In genomic region chr14:8030535-8030934, GRCm38 (mm10) we compare ENCODE assay signal across 14 mouse cellular contexts. TPM values are rescaled to one million over a fixed set of nuclear protein-coding genes. Genes with fewer than 3 reads are reported as not detected.
DNase-seq lines count a peak whose midpoint lies in the region; ATAC-seq and TF ChIP-seq lines count a peak whose summit lies in the region.
"Had no signal": no experiment of that assay in that cellular context is flagged by ENCODE, and none has a peak within 500 bp of the region (broad histone marks: within the 10 kb centered on the region; RNA-seq: fewer than 3 reads in every experiment).

No protein-coding gene starts in this region.

- H3K4me1 ChIP-seq in CH12.LX (ENCODE audit: control insufficient read depth in 1 of 2, insufficient read depth in 2 of 2) = peaks cover 15 to 33% of the 10 kb centered on the region in 2 experiments
- H3K4me1 ChIP-seq in forebrain, embryonic 14.5 days (ENCODE audit: control insufficient read depth, insufficient read depth, low read length) = peaks cover 2% of the 10 kb centered on the region; the same call in 1 of the 2 replicates
- H3K4me1 ChIP-seq: embryonic facial prominence, embryonic 12.5 days had no signal

- 67% methylated on average over 4 of the region's 4 CpGs for WGBS in forebrain, embryonic 14.5 days

- TF ChIP-seq EP300 in CH12.LX (IDR thresholded peaks at IDR 0.05; ENCODE audit: low read length) = no peak

- ATAC-seq in forebrain, embryonic 14.5 days = no peak
- ATAC-seq: activated CD4-positive, CD25-positive, alpha-beta regulatory T cell, adult 4 months; forebrain, embryonic 16.5 days had no signal

- H3K4me3 ChIP-seq in gastrocnemius, adult 2 months = no peak overlapping the region
- H3K4me3 ChIP-seq in CH12.LX (replicated peaks in 1 of 3; ENCODE audit: low read depth in 2 of 3, low read length in 2 of 3, poor library complexity in 1 of 3) = no peak overlapping the region
- no peak overlapping the region for H3K4me3 ChIP-seq in forebrain, embryonic 14.5 days (ENCODE audit: low read depth, low read length)
- H3K4me3 ChIP-seq: embryonic facial prominence, embryonic 12.5 days; hindbrain, embryonic 10.5 days had no signal

- no peaks in the 10 kb centered on the region for H3K27me3 ChIP-seq in CH12.LX (replicated peaks)
- no peaks in the 10 kb centered on the region for H3K27me3 ChIP-seq in forebrain, embryonic 14.5 days (replicated peaks; ENCODE audit: control insufficient read depth, insufficient read depth, low read length)
- H3K27me3 ChIP-seq: embryonic facial prominence, embryonic 12.5 days had no signal

- in situ Hi-C loops in CH12.LX (cut with MboI; ENCODE audit: low pct_ligation_motif_present, low pct_unique_long_range_greater_than_20kb, low sequenced_read_pairs) = no loop called here

- intact Hi-C loops in gastrocnemius, adult 2 months (cut with DNase I) = no loop called here

- no peak for TF ChIP-seq RAD21 in CH12.LX (IDR thresholded peaks at IDR 0.05; ENCODE audit: low read depth, low read length)

- no peaks in the 10 kb centered on the region for H3K79me2 ChIP-seq in CH12.LX (replicated peaks; ENCODE audit: control insufficient read depth, extremely low read depth, insufficient read depth, poor library complexity, severe bottlenecking)

- no peak for DNase-seq in gastrocnemius, adult 2 months
- no peak for DNase-seq in gastrocnemius, postnatal 25 days
- no peak for DNase-seq in CH12.LX (ENCODE audit: extremely low read depth)
- DNase-seq in adrenal gland, postnatal 25 days = peak; percentile 36
- DNase-seq in heart, postnatal 4 days = peak; percentile 33
- DNase-seq in forebrain, embryonic 14.5 days (ENCODE audit: low spot score) = no peak
- no peak for DNase-seq in right cerebral cortex, postnatal 25 days
- DNase-seq in gastrocnemius, postnatal 10 days = no peak
- DNase-seq: lung, postnatal 36 days had no signal

- H3K27ac ChIP-seq in gastrocnemius, adult 2 months = peak overlapping the region; percentile 35
- no peak overlapping the region for H3K27ac ChIP-seq in CH12.LX (ENCODE audit: insufficient read depth, low read depth)
- H3K27ac ChIP-seq in forebrain, embryonic 14.5 days (ENCODE audit: low read depth, low read length) = no peak overlapping the region
- H3K27ac ChIP-seq: embryonic facial prominence, embryonic 12.5 days; hindbrain, embryonic 10.5 days; stomach, postnatal 0 days had no signal

- dilution Hi-C loops in CH12.LX (cut with MboI; ENCODE audit: extremely low pct_ligation_motif_present, extremely low pct_unique_long_range_greater_than_20kb, low sequenced_read_pairs) = no loop called here

- peaks cover 0 to 55% of the 10 kb centered on the region in 2 experiments for H3K36me3 ChIP-seq in CH12.LX (replicated peaks in 1 of 2; ENCODE audit: control insufficient read depth in 1 of 2, insufficient read depth in 1 of 2, low read length in 1 of 2)
- no peaks in the 10 kb centered on the region for H3K36me3 ChIP-seq in forebrain, embryonic 14.5 days (ENCODE audit: control insufficient read depth, insufficient read depth, low read length)
- H3K36me3 ChIP-seq: embryonic facial prominence, embryonic 12.5 days; hindbrain, embryonic 10.5 days had no signal

- TF ChIP-seq POLR2A in CH12.LX (IDR thresholded peaks at IDR 0.05; ENCODE audit: low read depth, low read length) = no peak

- no peak overlapping the region for H3K9ac ChIP-seq in CH12.LX (ENCODE audit: insufficient read depth, low read depth)
- no peak overlapping the region for H3K9ac ChIP-seq in forebrain, embryonic 14.5 days (ENCODE audit: low read length)
- H3K9ac ChIP-seq: embryonic facial prominence, embryonic 12.5 days had no signal

- TF ChIP-seq CTCF in gastrocnemius, adult 2 months (IDR thresholded peaks at IDR 0.05) = no peak
- no peak for TF ChIP-seq CTCF in CH12.LX (conservative IDR thresholded peaks at IDR 0.05 in 1 of 2, IDR thresholded peaks at IDR 0.05 in 1 of 2; ENCODE audit: low read depth in 2 of 2, low read length in 2 of 2)

- no peaks in the 10 kb centered on the region for H3K9me3 ChIP-seq in CH12.LX (replicated peaks; ENCODE audit: low read length)
- H3K9me3 ChIP-seq in forebrain, embryonic 14.5 days (replicated peaks; ENCODE audit: control insufficient read depth, low read length) = no peaks in the 10 kb centered on the region
- H3K9me3 ChIP-seq: embryonic facial prominence, embryonic 12.5 days; hindbrain, embryonic 10.5 days had no signal

- no peak overlapping the region for H3K4me2 ChIP-seq in CH12.LX (ENCODE audit: insufficient read depth, low read depth, poor library complexity, severe bottlenecking)
- H3K4me2 ChIP-seq in forebrain, embryonic 14.5 days (ENCODE audit: low read length) = no peak overlapping the region
- H3K4me2 ChIP-seq: embryonic facial prominence, embryonic 12.5 days had no signal

TF ChIP-seq in CH12.LX, 34 proteins besides CTCF, POLR2A, EP300 and RAD21:
- TF ChIP-seq GABPA (IDR thresholded peaks at IDR 0.05; ENCODE audit: insufficient replicate concordance, low read depth, low read length) = no peak
- 0 out of 2 replicates have a peak, but pooled peaks have one; percentile 27 for TF ChIP-seq BHLHE40 (IDR thresholded peaks at IDR 0.05; ENCODE audit: low read depth, low read length)

RNA-seq across cellular contexts. Expression of gene Abhd6, which starts 27.8 kb away (rescaled TPM):
- 1 to 10 TPM; 4.8 to 7.3 TPM for total RNA-seq in gastrocnemius, adult 2 months (2021)
- total RNA-seq in gastrocnemius, postnatal 25 days (2021) = 1 to 10 TPM; 4.0 to 4.2 TPM
- total RNA-seq in CH12.LX (2012; rRNA removed) (36.0 and 38.1 TPM in 2 replicates), CH12.LX (2014; rRNA removed) (31.9 and 39.2 TPM in 2 replicates)
- 45.2 and 55.9 TPM in 2 replicates for polyA plus RNA-seq in CH12.LX (2012; ENCODE audit: insufficient read length, low read depth)
- total RNA-seq in adrenal gland, postnatal 25 days (2021) = 90.3 and 96.4 TPM in 2 replicates
- total RNA-seq in heart, postnatal 4 days (2021) = 1 to 10 TPM; 5.1 to 5.8 TPM
- polyA plus RNA-seq in forebrain, embryonic 14.5 days (2014; fragmentation: Nextera tagmentation; extraction: Ambion mirVana) = 33.5 and 34.1 TPM in 2 replicates
- 1 to 10 TPM; 2.8 TPM for total RNA-seq in gastrocnemius, postnatal 10 days (2021)

RNA-seq across cellular contexts. Expression of gene Dnase1l3, which starts 36.2 kb away (rescaled TPM):
- not detected for total RNA-seq in gastrocnemius, adult 2 months (2021)
- not detected for total RNA-seq in gastrocnemius, postnatal 25 days (2021)
- 1.5 and 2.5 TPM in 2 replicates for total RNA-seq in CH12.LX (2012; rRNA removed)
- total RNA-seq in CH12.LX (2014; rRNA removed) = 2.5 and 2.9 TPM in 2 replicates
- polyA plus RNA-seq in CH12.LX (2012; ENCODE audit: insufficient read length, low read depth) = 30.4 and 36.0 TPM in 2 replicates
- total RNA-seq in adrenal gland, postnatal 25 days (2021) = 0.33 and 0.39 TPM in 2 replicates
- not detected for total RNA-seq in heart, postnatal 4 days (2021)
- 0.05 and 0.15 TPM in 2 replicates for polyA plus RNA-seq in forebrain, embryonic 14.5 days (2014; fragmentation: Nextera tagmentation; extraction: Ambion mirVana)
- total RNA-seq in gastrocnemius, postnatal 10 days (2021) = under 1 TPM; 0.05 to 0.11 TPM

RNA-seq across cellular contexts. Expression of gene Rpp14, which starts 49.6 kb away (rescaled TPM):
- total RNA-seq in gastrocnemius, adult 2 months (2021) = 10 to 100 TPM; 24.2 to 31.5 TPM
- 10 to 100 TPM; 22.8 to 24.6 TPM for total RNA-seq in gastrocnemius, postnatal 25 days (2021)
- total RNA-seq in CH12.LX (2012; rRNA removed) (32.4 and 46.9 TPM in 2 replicates), CH12.LX (2014; rRNA removed) (132 and 140 TPM in 2 replicates)
- 101 and 121 TPM in 2 replicates for polyA plus RNA-seq in CH12.LX (2012; ENCODE audit: insufficient read length, low read depth)
- total RNA-seq in adrenal gland, postnatal 25 days (2021) = 36.2 and 38.2 TPM in 2 replicates
- total RNA-seq in heart, postnatal 4 days (2021) = 10 to 100 TPM; 21.9 to 22.3 TPM
- 58.3 and 65.1 TPM in 2 replicates for polyA plus RNA-seq in forebrain, embryonic 14.5 days (2014; fragmentation: Nextera tagmentation; extraction: Ambion mirVana)
- total RNA-seq in gastrocnemius, postnatal 10 days (2021) = 10 to 100 TPM; 21.4 to 22.7 TPM

Comparison
In these comparisons a context has a peak if more than half of its experiments do, and no peak if none do; other contexts are left out.
1. DNase-seq: peak in adrenal gland, postnatal 25 days (single experiment) and heart, postnatal 4 days (single experiment); none in gastrocnemius, adult 2 months (single experiment), gastrocnemius, postnatal 25 days (single experiment), CH12.LX (single experiment), forebrain, embryonic 14.5 days (single experiment), right cerebral cortex, postnatal 25 days (single experiment) and gastrocnemius, postnatal 10 days (single experiment).